Mouse (Mus musculus) adipocyte (in vitro differentiated cells): ENCODE measurements around the gene Zfp553.
A peak's percentile ranks its signal among the peaks of the same experiment; 100 is the strongest.

Experiments used
- DNase-seq: peaks from one replicate; pipeline ENCODE4 v3.0.0-alpha.2; 2016; ENCODE audit warnings: low spot score

Gene Zfp553

DNA sequence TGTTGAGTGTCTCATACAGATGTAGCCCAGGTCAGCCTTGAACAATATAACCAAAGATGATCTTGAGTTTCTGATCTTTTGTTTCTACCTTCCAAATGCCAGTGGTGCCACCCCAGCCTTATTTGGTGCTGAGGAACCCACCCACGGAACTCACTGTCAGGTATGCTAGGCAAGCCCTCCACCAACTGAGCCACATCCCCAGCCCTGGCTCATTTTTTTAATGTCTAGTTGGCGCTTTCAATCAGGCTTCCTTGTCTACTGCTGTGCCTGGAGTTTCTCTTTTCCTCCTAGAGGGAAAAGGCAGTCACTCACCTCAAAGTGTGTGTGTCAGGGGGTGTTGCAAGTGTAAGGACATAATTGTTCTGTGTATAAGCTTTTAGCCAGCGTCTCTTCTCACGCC is 38.2 kb downstream of the Zfp553 start:
- no peak for DNase-seq

DNA sequence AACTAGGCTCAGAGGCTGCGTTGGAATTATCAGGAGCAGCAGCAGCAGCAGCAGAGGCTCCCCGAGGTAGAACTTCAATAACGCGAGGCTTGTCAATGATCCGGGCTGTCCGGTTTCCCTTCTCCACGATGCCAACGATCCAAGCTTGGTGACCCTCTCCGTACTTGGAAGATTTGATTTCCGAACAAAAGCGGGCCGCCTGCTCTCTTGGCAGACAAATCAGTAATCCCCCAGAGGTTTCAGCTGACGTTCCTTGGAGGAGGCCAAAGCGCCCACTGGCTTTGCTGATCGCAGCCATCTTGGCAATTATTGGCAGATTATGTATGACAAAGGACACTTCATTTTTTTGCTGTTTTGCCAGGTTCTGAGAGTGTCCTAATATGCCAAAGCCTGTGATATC is 39.7 kb downstream of the Zfp553 start:
- DNase-seq: peak; percentile 31

DNA sequence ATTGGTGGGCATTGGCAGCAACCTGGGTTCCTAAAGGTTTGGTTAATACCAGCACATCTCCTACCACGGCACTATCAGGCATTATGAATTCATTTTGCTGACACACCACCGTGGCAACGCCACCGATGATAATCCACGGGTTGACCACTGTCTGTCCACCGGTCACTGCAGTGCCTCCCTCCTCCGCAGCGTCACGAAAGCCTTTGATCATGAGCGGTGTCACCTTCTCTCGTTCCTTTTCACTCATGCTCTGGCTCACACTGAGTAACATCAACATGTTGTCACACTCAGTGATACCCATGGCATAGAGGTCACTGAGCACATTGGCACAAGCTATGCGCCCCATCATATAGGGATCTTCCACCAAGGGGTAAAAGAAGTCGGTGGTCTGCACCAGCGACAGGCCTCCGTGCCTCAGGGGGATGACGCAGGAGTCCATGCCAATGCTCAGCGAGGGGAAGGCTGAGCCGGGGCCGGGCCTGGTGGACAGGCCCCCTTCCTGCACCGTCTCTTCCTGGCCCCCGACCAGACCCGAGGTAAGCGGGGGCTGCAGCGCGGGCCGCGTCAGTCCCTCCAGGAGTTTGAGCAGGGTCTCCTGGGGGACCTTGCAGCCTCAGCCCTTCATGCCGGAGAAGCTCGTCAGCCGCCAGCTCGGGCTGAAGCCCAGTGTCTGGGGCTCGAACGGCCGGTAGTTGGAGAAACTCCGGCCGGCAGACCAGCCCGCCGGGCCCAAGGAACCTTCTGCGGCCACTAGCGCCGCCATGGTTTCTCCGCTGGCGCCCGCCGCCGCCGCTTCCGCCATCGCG is 40.5 kb downstream of the Zfp553 start:
- no peak for DNase-seq

DNA sequence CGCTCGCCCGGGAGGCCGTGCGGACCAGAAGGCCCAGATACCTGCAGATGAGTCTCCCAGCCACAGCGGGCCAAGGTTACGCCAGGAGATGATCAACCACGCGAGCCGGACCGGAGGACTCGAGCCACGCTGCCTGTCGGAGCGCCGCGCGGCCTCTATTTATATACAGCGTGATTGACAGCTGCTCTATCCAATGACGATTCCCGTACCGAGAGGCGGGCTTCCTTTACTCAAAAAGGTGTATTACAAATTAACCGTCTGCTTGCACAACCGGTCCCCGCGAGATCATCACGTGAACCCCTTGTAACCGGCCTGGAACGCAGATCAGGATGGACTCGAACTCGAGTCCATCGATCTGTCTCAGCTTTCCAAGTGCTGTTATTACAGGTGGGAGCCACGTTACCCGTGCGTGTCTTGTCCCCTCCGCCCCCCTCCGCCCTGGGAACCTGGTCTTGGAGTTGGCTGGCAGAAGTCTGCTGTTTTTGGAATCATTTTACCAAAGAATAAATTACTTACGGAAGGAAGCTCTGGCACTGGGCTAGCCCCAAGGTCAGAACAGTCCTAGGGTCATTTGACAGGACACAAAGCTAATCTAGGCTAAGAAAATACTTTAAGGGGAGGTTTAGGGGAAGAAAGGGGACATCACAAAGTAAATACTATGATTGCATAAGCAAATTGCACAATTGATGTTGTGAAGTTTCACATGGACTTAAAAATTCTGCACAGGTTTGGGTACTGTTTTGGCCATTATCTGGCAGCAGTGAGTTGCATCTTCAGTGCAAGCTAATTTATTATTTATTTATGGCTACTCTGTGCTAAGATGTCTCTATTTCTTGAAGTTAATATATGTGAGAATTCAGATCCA is 41.3 kb downstream of the Zfp553 start, which contains the start of gene Sephs2:
Gene Sephs2, minus strand, starts transcription at position 131 of the 865 bp plus-strand sequence.
- DNase-seq: peak; percentile 86

DNA sequence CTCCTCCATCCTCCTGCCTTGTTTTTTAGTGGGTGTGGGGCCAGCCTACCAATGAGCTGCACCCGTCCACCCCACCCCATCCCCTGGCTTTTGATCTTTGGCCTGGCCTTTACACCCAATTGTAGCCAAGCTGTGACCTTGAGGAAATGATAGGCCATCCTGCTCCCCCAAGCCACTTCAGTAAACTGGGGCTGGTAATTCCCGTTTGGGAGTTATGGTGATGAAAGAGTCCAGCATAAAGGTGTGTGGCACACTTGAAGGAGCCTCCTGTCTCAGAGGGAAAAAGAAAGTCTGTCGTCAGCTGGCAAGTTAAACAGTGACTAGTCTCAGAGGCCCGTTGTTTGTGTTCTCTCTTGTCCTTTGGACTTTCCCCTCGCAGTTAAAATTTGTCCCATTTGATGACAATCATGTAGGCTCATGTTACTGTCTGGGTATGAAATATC is 43.7 kb downstream of the Zfp553 start:
- DNase-seq: no peak

DNA sequence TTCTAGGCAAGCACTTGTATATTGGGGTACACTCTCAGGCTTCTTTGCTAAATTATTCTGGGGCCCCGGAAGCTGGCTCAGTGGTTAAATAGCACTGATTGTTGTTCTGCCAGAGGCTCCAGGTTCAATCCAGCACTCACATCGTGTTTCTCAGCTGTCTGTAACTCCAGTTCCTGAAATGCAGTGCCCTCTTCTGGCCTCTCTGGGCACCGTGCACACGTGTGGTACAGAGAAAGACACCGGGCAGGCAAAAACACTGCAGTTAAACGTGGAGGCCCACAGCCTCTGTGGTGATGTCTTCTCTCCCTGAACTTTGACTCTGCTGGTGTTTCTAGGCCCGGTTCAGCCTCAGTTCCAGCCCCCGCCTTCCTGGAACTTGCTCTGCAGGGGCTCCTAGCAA is 45.5 kb downstream of the Zfp553 start:
- peak; percentile 24 for DNase-seq

DNA sequence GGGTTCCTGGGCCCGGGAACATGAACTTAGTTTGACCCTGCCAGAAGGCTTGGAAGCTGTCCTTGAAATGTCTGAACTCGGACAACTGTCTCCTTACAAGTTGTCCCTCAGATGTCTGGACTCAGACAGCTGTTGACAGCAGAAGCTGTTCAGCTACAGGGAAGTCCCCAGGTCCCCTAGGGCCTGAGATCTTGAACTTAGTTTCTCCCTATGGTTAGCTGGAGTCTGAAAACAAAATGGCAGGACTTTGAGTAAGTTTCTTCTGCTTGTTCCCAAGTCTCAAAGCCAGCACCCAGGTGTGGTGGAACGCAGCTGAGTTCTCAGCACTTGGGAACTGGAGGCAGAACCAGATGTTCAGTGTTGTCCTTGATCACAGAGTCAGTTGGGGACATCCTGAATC is 47.2 kb downstream of the Zfp553 start:
- no peak for DNase-seq

DNA sequence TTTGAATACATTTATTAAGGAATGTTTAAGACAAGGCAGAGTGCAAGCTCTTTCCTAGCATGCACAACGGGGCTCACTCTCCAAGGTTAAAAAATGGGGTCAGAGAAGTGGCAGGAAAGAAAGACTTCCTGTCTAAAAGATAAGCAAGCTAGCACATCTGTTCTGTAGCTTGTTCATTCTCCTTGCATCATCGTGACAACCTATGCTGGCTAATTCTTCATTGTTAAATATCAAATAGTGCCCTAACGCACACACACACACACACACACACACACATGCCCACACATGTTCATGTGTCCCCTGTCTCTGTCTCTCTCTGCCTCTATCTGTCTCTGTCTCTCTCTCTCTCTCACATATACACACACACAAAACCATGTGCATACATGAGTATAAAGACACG is 48.3 kb downstream of the Zfp553 start:
- DNase-seq: no peak

DNA sequence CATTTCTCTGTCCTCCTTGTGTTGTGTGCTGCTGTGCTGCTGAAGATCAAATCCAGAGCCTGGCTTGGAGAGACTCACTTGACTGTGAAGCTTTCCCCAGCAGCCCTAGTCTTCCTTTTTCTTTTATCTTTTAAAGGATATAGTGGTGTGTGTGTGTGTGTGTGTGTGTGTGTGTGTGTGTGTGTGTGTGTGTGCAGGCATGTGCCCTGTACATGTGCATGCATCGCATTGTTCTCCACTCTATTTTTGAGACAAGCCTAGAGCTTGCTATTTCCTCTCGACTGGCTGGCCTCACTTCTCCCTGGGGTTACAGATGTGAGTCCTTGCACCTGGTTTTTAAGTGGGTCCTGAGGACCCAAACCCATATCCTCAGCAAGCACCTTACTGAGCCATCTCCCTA is 49.3 kb downstream of the Zfp553 start:
- no peak for DNase-seq

DNA sequence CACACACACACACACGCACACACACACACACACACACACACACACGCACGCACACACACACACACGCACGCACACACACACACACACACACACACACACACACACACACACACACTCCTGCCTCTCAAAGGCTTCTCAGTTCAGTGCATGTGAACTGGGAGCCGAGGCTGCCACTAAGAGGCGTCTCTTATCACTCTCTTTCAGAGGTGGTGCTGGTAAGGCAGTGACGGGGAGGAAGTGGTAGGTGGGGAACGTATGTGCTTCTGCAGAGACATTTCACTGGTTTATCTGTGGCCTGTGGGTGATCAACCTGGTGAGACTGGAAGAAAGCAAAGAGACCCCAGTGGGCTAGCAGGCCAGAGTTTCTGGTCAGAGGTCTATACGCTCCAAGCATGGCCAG is 52.3 kb downstream of the Zfp553 start:
- no peak for DNase-seq
